Mouse (Mus musculus): Measurements from ENCODE around the gene Atp13a5.

The Atp13a5 gene

DNA sequence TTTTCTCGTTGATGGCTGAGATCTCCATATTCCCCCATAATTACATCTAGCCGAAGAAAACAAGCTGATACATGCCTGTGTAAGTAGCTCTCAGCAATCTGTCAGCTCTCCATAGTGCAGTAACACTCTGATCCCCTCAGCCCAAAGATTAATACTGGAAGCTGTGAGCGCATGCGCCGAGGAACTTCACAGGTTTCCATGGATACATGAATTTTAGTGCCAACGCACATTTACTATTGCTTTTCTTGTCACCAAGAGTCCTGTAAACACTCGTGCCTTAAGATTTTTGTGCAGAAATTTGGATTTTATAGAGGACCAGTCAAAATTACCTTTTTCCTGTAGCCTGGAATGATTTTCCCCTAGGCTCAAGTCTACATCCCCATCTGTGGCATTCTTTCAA lies 173.7 kb downstream of the Atp13a5 start:
- DNase-seq (ENCODE audit: low spot score), result no peak

GRCm38 (mm10) chr16:29201146-29201545 lies 177.4 kb downstream of the Atp13a5 start:
- no peak for DNase-seq (ENCODE audit: low spot score)

- DNase-seq (ENCODE audit: low spot score), result no peak
Measured at GRCm38 (mm10) chr16:29198461-29198860, 180.1 kb downstream of the Atp13a5 start.

- no peak for DNase-seq (ENCODE audit: low spot score)
Measured at GRCm38 (mm10) chr16:29195156-29195555, 183.4 kb downstream of the Atp13a5 start.

DNA sequence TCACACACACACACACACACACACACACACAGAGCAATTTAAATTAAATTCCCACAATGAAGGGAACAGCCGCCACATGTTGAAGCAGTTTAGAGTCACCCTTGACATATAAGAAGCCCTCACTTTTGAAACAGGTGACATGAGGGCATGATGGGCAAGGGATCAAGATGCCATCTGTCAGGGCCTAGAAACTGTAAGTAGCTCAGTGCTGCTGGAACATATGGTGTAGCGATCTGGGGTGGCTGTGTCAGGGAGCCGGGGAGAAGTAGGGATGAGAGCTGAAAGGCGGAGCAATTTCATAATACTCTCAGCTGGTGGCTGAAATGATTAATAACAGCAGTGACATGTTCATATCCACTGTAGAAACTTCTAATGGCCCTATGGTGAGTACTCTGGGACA lies 184.6 kb downstream of the Atp13a5 start:
- DNase-seq (ENCODE audit: low spot score), result no peak

- DNase-seq (ENCODE audit: low spot score), result no peak
Measured at GRCm38 (mm10) chr16:29192911-29193310, 185.6 kb downstream of the Atp13a5 start.
